Mouse (Mus musculus): ENCODE results near the gene Kif16b. TPM values are rescaled to one million over a fixed set of nuclear protein-coding genes. Genes with fewer than 3 reads are reported as not detected.

The Kif16b gene
- polyA plus RNA-seq, 1 experiment from 2014 or later: 5.2 TPM

GRCm38 (mm10) chr2:142881177-142881576 is 20.2 kb downstream of the Kif16b start:
- 64% methylated on average over 4 of the region's 4 CpGs for WGBS

GRCm38 (mm10) chr2:142879257-142879818 is 22.0 kb downstream of the Kif16b start:
- no peak overlapping the region for H3K27ac ChIP-seq (ENCODE audit: low read depth, low read length)
- no peaks in the 10 kb centered on the region for H3K36me3 ChIP-seq (ENCODE audit: control insufficient read depth, insufficient read depth, low read length)
- H3K4me3 ChIP-seq (ENCODE audit: low read depth, low read length): no peak overlapping the region
- H3K4me2 ChIP-seq: no peak overlapping the region
- peaks cover 4% of the 10 kb centered on the region; the same call in 1 of the 2 replicates for H3K4me1 ChIP-seq (ENCODE audit: control insufficient read depth, insufficient read depth, low read length)
- WGBS: 70% methylated on average over 8 of the region's 8 CpGs
- H3K9me3 ChIP-seq (ENCODE audit: control insufficient read depth, low read length): no peaks in the 10 kb centered on the region
- ATAC-seq (ENCODE audit: low FRiP score) (no peak), DNase-seq (ENCODE audit: low spot score, missing footprints) (peak; percentile 61)
- no peaks in the 10 kb centered on the region for H3K27me3 ChIP-seq (ENCODE audit: control insufficient read depth, insufficient read depth, low read length)
- no peak overlapping the region for H3K9ac ChIP-seq (ENCODE audit: low read length)

More at GRCm38 (mm10) chr2:142881177-142881576, 20.2 kb downstream of the Kif16b start:
- Histone ChIP-seq H3K9ac (ENCODE audit: low read length) (no peak overlapping the region), H3K4me2 (no peak overlapping the region), H3K4me1 (ENCODE audit: control insufficient read depth, insufficient read depth, low read length) (peaks cover 4% of the 10 kb centered on the region; the same call in 1 of the 2 replicates), H3K27ac (ENCODE audit: low read depth, low read length) (no peak overlapping the region), H3K27me3 (ENCODE audit: control insufficient read depth, insufficient read depth, low read length) (no peaks in the 10 kb centered on the region), H3K9me3 (ENCODE audit: control insufficient read depth, low read length) (no peaks in the 10 kb centered on the region), H3K4me3 (ENCODE audit: low read depth, low read length) (no peak overlapping the region), H3K36me3 (ENCODE audit: control insufficient read depth, insufficient read depth, low read length) (no peaks in the 10 kb centered on the region)
- ATAC-seq (ENCODE audit: low FRiP score): no peak
- DNase-seq (ENCODE audit: low spot score, missing footprints): peak; percentile 72

DNA sequence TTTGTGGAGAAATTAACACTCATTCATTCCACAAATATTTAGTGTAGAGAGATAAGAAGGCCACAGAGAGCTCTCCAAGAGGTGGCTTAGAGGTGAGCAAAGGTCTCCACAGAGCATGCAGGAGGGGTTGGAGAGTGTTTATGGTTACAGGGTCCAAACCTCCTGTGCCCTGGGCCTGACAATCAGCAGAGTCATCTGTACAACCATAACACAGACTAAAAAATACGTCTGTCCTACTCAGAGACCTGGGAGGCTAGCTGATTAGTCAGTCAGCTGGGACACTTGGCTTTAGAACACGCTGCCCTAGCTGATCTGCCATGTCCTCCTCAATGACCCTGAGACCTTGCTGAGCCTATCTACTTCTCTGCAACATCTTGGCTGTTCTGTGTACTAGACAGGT is 24.7 kb downstream of the Kif16b start:
- no peaks in the 10 kb centered on the region for H3K9me3 ChIP-seq (ENCODE audit: control insufficient read depth, low read length)
- no peak overlapping the region for H3K9ac ChIP-seq (ENCODE audit: low read length)
- ATAC-seq (ENCODE audit: low FRiP score) (no peak), DNase-seq (ENCODE audit: low spot score, missing footprints) (no peak)
- H3K36me3 ChIP-seq (ENCODE audit: control insufficient read depth, insufficient read depth, low read length): no peaks in the 10 kb centered on the region
- no peaks in the 10 kb centered on the region for H3K4me1 ChIP-seq (ENCODE audit: control insufficient read depth, insufficient read depth, low read length)
- H3K4me2 ChIP-seq: no peak overlapping the region
- 78% methylated on average over 2 of the region's 2 CpGs for WGBS
- no peak overlapping the region for H3K4me3 ChIP-seq (ENCODE audit: low read depth, low read length)
- no peak overlapping the region for H3K27ac ChIP-seq (ENCODE audit: low read depth, low read length)
- H3K27me3 ChIP-seq (ENCODE audit: control insufficient read depth, insufficient read depth, low read length): no peaks in the 10 kb centered on the region

GRCm38 (mm10) chr2:142875936-142876335 is 25.4 kb downstream of the Kif16b start:
- DNase-seq (ENCODE audit: low spot score, missing footprints) (no peak), ATAC-seq (ENCODE audit: low FRiP score) (no peak)
- no peak overlapping the region for H3K9ac ChIP-seq (ENCODE audit: low read length)
- H3K4me2 ChIP-seq: no peak overlapping the region
- no peaks in the 10 kb centered on the region for H3K9me3 ChIP-seq (ENCODE audit: control insufficient read depth, low read length)
- H3K27ac ChIP-seq (ENCODE audit: low read depth, low read length): no peak overlapping the region
- WGBS: 75% methylated on average over 4 of the region's 4 CpGs
- H3K27me3 ChIP-seq (ENCODE audit: control insufficient read depth, insufficient read depth, low read length): no peaks in the 10 kb centered on the region
- H3K4me1 ChIP-seq (ENCODE audit: control insufficient read depth, insufficient read depth, low read length): no peaks in the 10 kb centered on the region
- H3K36me3 ChIP-seq (ENCODE audit: control insufficient read depth, insufficient read depth, low read length): no peaks in the 10 kb centered on the region
- H3K4me3 ChIP-seq (ENCODE audit: low read depth, low read length): no peak overlapping the region

DNA sequence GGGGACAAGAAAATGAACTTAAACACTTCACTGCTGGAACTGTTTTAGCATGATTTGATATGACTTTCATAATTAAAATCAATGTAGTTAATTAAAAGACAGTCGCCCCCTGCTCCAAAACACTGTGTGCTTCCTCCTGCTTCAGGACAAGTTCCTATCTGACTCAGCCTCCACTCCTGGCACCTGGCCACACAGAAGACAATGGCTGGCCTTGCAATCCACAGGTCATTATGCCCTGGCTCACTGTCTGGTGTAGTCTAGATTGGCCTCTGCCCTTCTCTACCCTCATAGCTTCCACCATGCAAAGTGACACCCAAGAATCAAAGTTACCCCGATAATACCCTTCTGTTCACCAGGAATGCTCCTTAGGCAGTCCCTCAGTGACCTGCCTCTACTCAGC is 26.8 kb downstream of the Kif16b start:
- no peak for DNase-seq (ENCODE audit: low spot score, missing footprints)
- Histone ChIP-seq H3K4me3 (ENCODE audit: low read depth, low read length) (no peak overlapping the region), H3K4me2 (no peak overlapping the region), H3K4me1 (ENCODE audit: control insufficient read depth, insufficient read depth, low read length) (no peaks in the 10 kb centered on the region), H3K27ac (ENCODE audit: low read depth, low read length) (no peak overlapping the region), H3K9ac (ENCODE audit: low read length) (no peak overlapping the region), H3K9me3 (ENCODE audit: control insufficient read depth, low read length) (no peaks in the 10 kb centered on the region), H3K27me3 (ENCODE audit: control insufficient read depth, insufficient read depth, low read length) (no peaks in the 10 kb centered on the region), H3K36me3 (ENCODE audit: control insufficient read depth, insufficient read depth, low read length) (no peaks in the 10 kb centered on the region)
- WGBS: 94% methylated on average over 2 of the region's 2 CpGs
- ATAC-seq (ENCODE audit: low FRiP score): no peak

GRCm38 (mm10) chr2:142870055-142870454 is 31.3 kb downstream of the Kif16b start:
- Histone ChIP-seq H3K27ac (ENCODE audit: low read depth, low read length) (no peak overlapping the region), H3K27me3 (ENCODE audit: control insufficient read depth, insufficient read depth, low read length) (no peaks in the 10 kb centered on the region), H3K9ac (ENCODE audit: low read length) (no peak overlapping the region), H3K4me2 (no peak overlapping the region), H3K36me3 (ENCODE audit: control insufficient read depth, insufficient read depth, low read length) (no peaks in the 10 kb centered on the region), H3K4me1 (ENCODE audit: control insufficient read depth, insufficient read depth, low read length) (no peaks in the 10 kb centered on the region), H3K4me3 (ENCODE audit: low read depth, low read length) (no peak overlapping the region), H3K9me3 (ENCODE audit: control insufficient read depth, low read length) (no peaks in the 10 kb centered on the region)
- 96% methylated on average over 8 of the region's 8 CpGs for WGBS
- ATAC-seq (ENCODE audit: low FRiP score) (no peak), DNase-seq (ENCODE audit: low spot score, missing footprints) (peak; percentile 64)

- Histone ChIP-seq H3K9ac (ENCODE audit: low read length) (no peak overlapping the region), H3K4me3 (ENCODE audit: low read depth, low read length) (no peak overlapping the region), H3K9me3 (ENCODE audit: control insufficient read depth, low read length) (no peaks in the 10 kb centered on the region), H3K4me1 (ENCODE audit: control insufficient read depth, insufficient read depth, low read length) (no peaks in the 10 kb centered on the region), H3K4me2 (no peak overlapping the region), H3K27me3 (ENCODE audit: control insufficient read depth, insufficient read depth, low read length) (no peaks in the 10 kb centered on the region), H3K36me3 (ENCODE audit: control insufficient read depth, insufficient read depth, low read length) (no peaks in the 10 kb centered on the region), H3K27ac (ENCODE audit: low read depth, low read length) (no peak overlapping the region)
- no peak for ATAC-seq (ENCODE audit: low FRiP score)
- peak; percentile 77 for DNase-seq (ENCODE audit: low spot score, missing footprints)
- 84% methylated on average over 2 of the region's 2 CpGs for WGBS
These were observed 33.9 kb downstream of the Kif16b start for GRCm38 (mm10) chr2:142867481-142867880.

- 87% methylated on average over 6 of the region's 6 CpGs for WGBS
- no peak overlapping the region for H3K9ac ChIP-seq (ENCODE audit: low read length)
These were observed 40.3 kb downstream of the Kif16b start for GRCm38 (mm10) chr2:142860994-142861393.

DNA sequence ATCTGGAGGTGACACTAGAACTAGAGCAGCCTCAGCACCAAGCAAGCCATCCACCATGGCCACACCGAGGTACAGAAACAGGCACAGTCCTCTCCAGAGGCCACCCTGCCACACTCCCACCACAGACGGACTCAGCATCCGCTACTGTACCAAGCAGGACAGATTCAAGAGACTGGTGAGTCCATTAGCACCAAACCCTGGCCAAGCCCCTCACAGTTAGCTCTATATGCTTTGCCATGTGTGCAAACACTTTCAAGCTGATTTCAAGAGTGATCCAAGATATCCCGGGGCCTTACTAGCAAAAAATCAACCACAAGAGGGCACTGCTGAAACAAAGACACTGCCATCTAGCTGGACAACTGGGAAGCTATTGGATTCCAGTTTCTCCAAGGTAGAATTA is 41.9 kb downstream of the Kif16b start:
- H3K9ac ChIP-seq (ENCODE audit: low read length): no peak overlapping the region
- no peak overlapping the region for H3K4me2 ChIP-seq
- H3K9me3 ChIP-seq (ENCODE audit: control insufficient read depth, low read length): no peaks in the 10 kb centered on the region
- peak; percentile 91 for DNase-seq (ENCODE audit: low spot score, missing footprints)
- no peak overlapping the region for H3K4me3 ChIP-seq (ENCODE audit: low read depth, low read length)
- ATAC-seq (ENCODE audit: low FRiP score): 0 out of 2 replicates have a peak, but pooled peaks have one; percentile 38
- no peaks in the 10 kb centered on the region for H3K36me3 ChIP-seq (ENCODE audit: control insufficient read depth, insufficient read depth, low read length)
- no peaks in the 10 kb centered on the region for H3K27me3 ChIP-seq (ENCODE audit: control insufficient read depth, insufficient read depth, low read length)
- WGBS: 65% methylated on average over 4 of the region's 4 CpGs
- no peak overlapping the region for H3K27ac ChIP-seq (ENCODE audit: low read depth, low read length)
- H3K4me1 ChIP-seq (ENCODE audit: control insufficient read depth, insufficient read depth, low read length): no peaks in the 10 kb centered on the region

More at GRCm38 (mm10) chr2:142860994-142861393, 40.3 kb downstream of the Kif16b start:
- DNase-seq (ENCODE audit: low spot score, missing footprints): no peak
- no peaks in the 10 kb centered on the region for H3K9me3 ChIP-seq (ENCODE audit: control insufficient read depth, low read length)
- H3K27me3 ChIP-seq (ENCODE audit: control insufficient read depth, insufficient read depth, low read length): no peaks in the 10 kb centered on the region
- no peak for ATAC-seq (ENCODE audit: low FRiP score)
- no peaks in the 10 kb centered on the region for H3K36me3 ChIP-seq (ENCODE audit: control insufficient read depth, insufficient read depth, low read length)
- no peaks in the 10 kb centered on the region for H3K4me1 ChIP-seq (ENCODE audit: control insufficient read depth, insufficient read depth, low read length)
- H3K4me3 ChIP-seq (ENCODE audit: low read depth, low read length): no peak overlapping the region
- H3K4me2 ChIP-seq: no peak overlapping the region
- H3K27ac ChIP-seq (ENCODE audit: low read depth, low read length): no peak overlapping the region

Data from midbrain, embryonic 11.5 days (tissue).